Mouse (Mus musculus) megakaryocyte, embryonic 14.5 days (primary cell): Measurements from ENCODE around the gene Prr18.

Experiments used
- FLI1 ChIP-seq: IDR thresholded peaks from 2 replicates; pipeline ENCODE4 v1.6.1; 2012; ENCODE audit warnings: low read length, inconsistent platforms, mixed read lengths
- GATA1 ChIP-seq: IDR thresholded peaks from 3 replicates; pipeline ENCODE4 v1.6.1; 2012; ENCODE audit warnings: mixed read lengths, low read length, inconsistent platforms, borderline replicate concordance

DNA sequence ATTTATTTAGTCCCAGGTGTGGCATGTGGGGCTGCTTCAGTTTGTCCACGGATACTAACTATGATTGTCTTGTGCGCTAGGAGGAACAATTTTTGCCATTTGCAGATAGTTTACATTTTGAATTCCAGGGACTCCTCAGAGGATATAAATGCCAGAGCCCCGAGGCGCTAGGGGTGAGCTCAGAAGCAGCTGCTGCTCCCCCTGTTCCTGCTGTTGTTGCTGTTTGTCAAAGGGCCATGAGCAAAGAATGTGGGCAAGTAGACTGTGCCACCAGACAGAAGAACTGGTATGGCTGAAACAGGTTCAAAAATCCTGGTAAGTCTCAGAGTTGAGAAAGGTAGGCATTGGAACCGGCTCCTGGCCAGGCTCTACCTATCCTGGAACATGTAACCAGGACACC lies 33.6 kb upstream of the Prr18 start:
- no peak for TF ChIP-seq FLI1
- TF ChIP-seq GATA1: no peak
